Mouse (Mus musculus) embryonic facial prominence, embryonic 15.5 days (tissue): Measurements from ENCODE around the gene Tes3-ps. TPM values are rescaled to one million over a fixed set of nuclear protein-coding genes. Genes with fewer than 3 reads are reported as not detected.

Experiments used
- ATAC-seq: fragments of 200-750 bp; cut with Nextera tagmentation; 2 replicates; pipeline ENCODE4 v1.8.0; 2017; ENCODE audit warnings: low read depth, moderate TSS enrichment; ENCODE audit not compliant: insufficient number of reproducible peaks, low FRiP score, low TSS enrichment
- H3K27ac ChIP-seq: fragments of 300-500 bp; sonication (generic); replicated peaks from 2 replicates; pipeline ENCODE4 v1.5.1; 2015; ENCODE audit warnings: mild to moderate bottlenecking, inconsistent platforms
- H3K27me3 ChIP-seq: fragments of 300-500 bp; sonication (generic); 2 replicates; pipeline ENCODE4 v1.6.1; 2015; ENCODE audit warnings: inconsistent platforms
- H3K36me3 ChIP-seq: fragments of 300-500 bp; sonication (generic); 2 replicates; pipeline ENCODE4 v1.6.1; 2015; ENCODE audit warnings: mild to moderate bottlenecking, inconsistent platforms
- H3K4me1 ChIP-seq: fragments of 300-500 bp; sonication (generic); 2 replicates; pipeline ENCODE4 v1.6.1; 2015; ENCODE audit warnings: inconsistent platforms
- H3K4me2 ChIP-seq: fragments of 300-500 bp; sonication (generic); replicated peaks from 2 replicates; pipeline ENCODE4 v1.6.1; 2015; ENCODE audit warnings: mild to moderate bottlenecking, inconsistent platforms
- H3K4me3 ChIP-seq: fragments of 300-500 bp; sonication (generic); replicated peaks from 2 replicates; pipeline ENCODE4 v1.5.1; 2015; ENCODE audit warnings: mild to moderate bottlenecking, inconsistent platforms
- H3K9ac ChIP-seq: fragments of 300-500 bp; sonication (generic); 2 replicates; pipeline ENCODE4 v1.6.1; 2015; ENCODE audit warnings: inconsistent platforms
- H3K9me3 ChIP-seq: fragments of 300-500 bp; sonication (generic); replicated peaks from 2 replicates; pipeline ENCODE4 v1.6.1; 2016; ENCODE audit warnings: inconsistent platforms
- WGBS: fragments of 180-500 bp; shearing (Covaris S2); methylation state at CpG from one replicate; pipeline ENCODE4 v1.1.7; 2015; 5-methylcytosine and 5-hydroxymethylcytosine counted together
- polyA plus RNA-seq: library from polyadenylated mRNA; unstranded; fragments of >200 nt; fragmentation: Nextera tagmentation; extraction: Ambion mirVana; gene quantifications from 2 replicates; pipeline ENCODE4 v1.2.1, GENCODE M21; 2015

The Tes3-ps gene
- polyA plus RNA-seq, 1 experiment from 2014 or later = 0.79 TPM

GRCm38 (mm10) chr13:49469002-49469401 is 24.1 kb upstream of the Tes3-ps start:
- Histone ChIP-seq H3K4me3 (no peak overlapping the region), H3K27me3 (no peaks in the 10 kb centered on the region), H3K4me2 (no peak overlapping the region), H3K27ac (no peak overlapping the region), H3K9me3 (no peaks in the 10 kb centered on the region), H3K36me3 (peaks cover 10% of the 10 kb centered on the region; the same call in 1 of the 2 replicates), H3K4me1 (peaks cover 23% of the 10 kb centered on the region), H3K9ac (no peak overlapping the region)
- WGBS = 82% methylated on average over 5 of the region's 5 CpGs
- no peak for ATAC-seq

- Histone ChIP-seq H3K4me2 (no peak overlapping the region), H3K27ac (no peak overlapping the region), H3K9me3 (no peaks in the 10 kb centered on the region), H3K4me1 (peaks cover 23% of the 10 kb centered on the region), H3K4me3 (no peak overlapping the region), H3K9ac (no peak overlapping the region), H3K27me3 (no peaks in the 10 kb centered on the region), H3K36me3 (peaks cover 4% of the 10 kb centered on the region; the same call in 1 of the 2 replicates)
- 89% methylated on average over 4 of the region's 4 CpGs for WGBS
- no peak for ATAC-seq
These were observed 22.8 kb upstream of the Tes3-ps start for GRCm38 (mm10) chr13:49470319-49470718.

DNA sequence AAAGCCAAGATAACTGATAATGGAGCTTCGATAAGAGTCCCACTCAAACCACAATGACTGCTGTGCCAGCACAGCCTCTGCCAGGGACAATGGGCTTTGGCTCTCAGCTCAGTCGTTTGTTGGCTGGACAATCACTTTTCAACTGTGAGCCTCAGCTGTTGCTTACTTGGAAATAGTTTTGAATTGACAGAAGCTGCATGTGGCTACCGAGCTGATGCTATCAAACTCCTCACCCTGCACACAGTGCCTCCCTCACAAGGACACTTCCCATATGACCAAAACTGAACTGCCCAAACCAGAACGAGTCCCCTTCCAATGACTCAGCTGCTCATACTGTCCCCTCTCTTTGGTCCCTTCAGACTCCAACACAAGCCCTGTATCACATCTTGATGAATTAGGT is 22.3 kb upstream of the Tes3-ps start:
- H3K4me2 ChIP-seq = no peak overlapping the region
- WGBS = 62% methylated on average over 4 of the region's 4 CpGs
- no peak overlapping the region for H3K9ac ChIP-seq
- no peaks in the 10 kb centered on the region for H3K9me3 ChIP-seq
- no peak overlapping the region for H3K4me3 ChIP-seq
- ATAC-seq = no peak
- H3K27ac ChIP-seq = no peak overlapping the region
- H3K36me3 ChIP-seq = no peaks in the 10 kb centered on the region
- H3K27me3 ChIP-seq = no peaks in the 10 kb centered on the region
- peaks cover 19% of the 10 kb centered on the region for H3K4me1 ChIP-seq

DNA sequence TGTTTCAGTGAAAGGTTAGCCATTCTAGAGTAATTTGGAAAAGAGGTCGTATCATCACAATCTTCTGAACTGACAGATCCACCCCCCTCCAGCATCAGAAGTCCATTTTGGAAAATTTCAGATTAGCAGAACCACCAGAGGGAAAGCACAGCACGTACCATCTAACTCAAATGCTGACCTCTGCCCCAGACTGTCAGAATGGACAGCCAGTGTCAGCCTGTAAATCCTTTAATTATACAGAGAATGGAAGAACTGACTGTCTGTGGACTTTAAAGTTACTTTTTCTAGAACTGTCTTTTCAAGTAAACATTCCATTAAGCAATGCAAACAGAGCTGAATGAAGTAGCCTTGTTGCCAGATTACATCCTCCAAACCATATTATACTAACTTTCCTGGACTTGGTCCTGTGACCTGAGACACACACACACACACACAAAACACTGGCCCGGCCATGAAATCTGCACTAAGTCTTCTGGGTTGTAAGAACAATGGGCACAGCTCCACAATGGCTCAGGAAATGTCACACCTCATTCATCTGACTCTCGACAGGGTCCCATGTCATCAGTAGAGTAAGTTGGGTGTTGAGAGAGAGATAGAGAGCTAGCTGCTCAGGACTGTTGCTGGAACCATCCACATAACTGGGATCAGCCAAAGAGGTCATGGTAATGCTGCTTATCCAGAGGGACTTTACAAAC is 21.0 kb upstream of the Tes3-ps start:
- H3K36me3 ChIP-seq = no peaks in the 10 kb centered on the region
- H3K4me3 ChIP-seq = no peak overlapping the region
- no peak overlapping the region for H3K27ac ChIP-seq
- H3K4me2 ChIP-seq = no peak overlapping the region
- peaks cover 13% of the 10 kb centered on the region for H3K4me1 ChIP-seq
- WGBS = 60% methylated on average over 4 of the region's 4 CpGs
- H3K27me3 ChIP-seq = no peaks in the 10 kb centered on the region
- H3K9ac ChIP-seq = no peak overlapping the region
- no peaks in the 10 kb centered on the region for H3K9me3 ChIP-seq
- no peak for ATAC-seq

- Histone ChIP-seq H3K27ac (no peak overlapping the region), H3K4me3 (no peak overlapping the region), H3K4me1 (peaks cover 8% of the 10 kb centered on the region), H3K9me3 (no peaks in the 10 kb centered on the region), H3K36me3 (no peaks in the 10 kb centered on the region), H3K4me2 (no peak overlapping the region), H3K27me3 (no peaks in the 10 kb centered on the region), H3K9ac (no peak overlapping the region)
- ATAC-seq = no peak
- 94% methylated on average over 6 of the region's 6 CpGs for WGBS
These were observed 20.5 kb upstream of the Tes3-ps start for GRCm38 (mm10) chr13:49472676-49473005.

DNA sequence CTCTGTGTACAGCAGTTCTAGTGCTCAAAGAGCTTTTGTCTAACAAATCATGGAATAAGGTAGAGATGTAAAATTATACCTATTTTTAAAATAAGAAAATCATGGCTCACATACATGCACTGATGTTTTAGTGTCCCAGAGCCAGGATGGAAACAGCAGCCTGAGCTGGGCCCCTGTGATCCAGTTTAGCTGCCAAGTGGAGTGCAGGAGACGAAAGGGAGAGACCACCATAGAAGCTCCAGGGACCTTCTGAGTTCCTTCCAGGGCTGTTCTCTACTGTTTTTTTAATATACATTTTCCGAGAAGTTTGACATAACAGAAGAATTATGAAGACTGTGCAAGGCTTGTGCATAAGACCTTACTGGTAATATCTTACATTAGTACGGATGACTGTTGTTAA is 15.2 kb upstream of the Tes3-ps start:
- no peaks in the 10 kb centered on the region for H3K36me3 ChIP-seq
- no peaks in the 10 kb centered on the region for H3K27me3 ChIP-seq
- no peaks in the 10 kb centered on the region for H3K9me3 ChIP-seq
- H3K9ac ChIP-seq = no peak overlapping the region
- peak overlapping the region; percentile 65 for H3K27ac ChIP-seq
- no peak overlapping the region for H3K4me2 ChIP-seq
- ATAC-seq = peak; percentile 71; the same call in 1 of the 2 replicates
- peaks cover 15% of the 10 kb centered on the region for H3K4me1 ChIP-seq
- 61% methylated on average over 3 of the region's 3 CpGs for WGBS
- H3K4me3 ChIP-seq = no peak overlapping the region

DNA sequence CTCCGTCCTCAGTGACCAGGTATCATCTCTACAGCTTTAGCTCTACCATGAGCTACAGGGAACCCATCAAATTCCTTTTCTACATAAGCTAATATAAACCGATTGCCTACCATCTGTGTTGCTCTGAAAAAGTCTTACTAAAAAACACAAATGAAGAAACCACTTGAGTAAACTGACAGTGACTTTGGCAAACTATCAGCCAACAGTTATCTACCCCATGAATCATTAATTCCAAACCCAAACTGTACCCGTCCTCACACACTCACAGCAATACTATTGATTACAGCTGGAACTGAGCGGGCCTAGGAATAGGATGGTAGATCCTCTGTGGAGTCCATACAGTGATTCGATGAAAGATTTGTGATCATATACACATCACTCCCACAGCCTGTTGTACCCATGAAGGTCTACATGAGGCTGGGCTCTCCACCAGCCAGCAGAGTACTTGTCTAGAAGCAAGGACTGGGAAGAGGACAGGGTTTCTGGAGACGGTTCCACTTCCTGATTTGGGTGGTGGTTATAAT is 14.2 kb upstream of the Tes3-ps start:
- H3K36me3 ChIP-seq = no peaks in the 10 kb centered on the region
- 80% methylated on average over 6 of the region's 6 CpGs for WGBS
- no peak overlapping the region for H3K4me2 ChIP-seq
- no peak for ATAC-seq
- H3K4me3 ChIP-seq = no peak overlapping the region
- H3K9me3 ChIP-seq = no peaks in the 10 kb centered on the region
- H3K27me3 ChIP-seq = no peaks in the 10 kb centered on the region
- peaks cover 15% of the 10 kb centered on the region for H3K4me1 ChIP-seq
- H3K9ac ChIP-seq = no peak overlapping the region
- H3K27ac ChIP-seq = peak overlapping the region; percentile 86

DNA sequence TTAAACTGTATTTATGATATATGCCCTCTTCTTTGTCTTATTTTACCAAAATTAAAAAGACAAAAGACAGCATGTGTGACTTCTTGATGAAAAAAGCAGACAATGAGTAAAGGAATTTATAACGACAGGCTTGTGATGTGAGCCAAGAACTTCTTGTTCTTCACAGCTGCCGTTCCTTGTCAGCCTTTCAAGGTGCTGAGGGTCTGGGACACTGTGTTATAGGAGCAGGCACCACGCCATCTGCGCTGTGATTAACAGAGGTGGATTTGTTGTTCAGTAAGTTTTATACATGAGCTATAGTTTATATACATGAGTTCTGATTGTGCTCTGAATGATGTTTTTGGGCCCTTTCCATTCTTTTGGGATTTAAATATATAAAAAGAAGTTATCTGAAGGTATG is 13.7 kb upstream of the Tes3-ps start:
- Histone ChIP-seq H3K4me1 (peaks cover 15% of the 10 kb centered on the region), H3K27ac (peak overlapping the region; percentile 86), H3K9ac (no peak overlapping the region), H3K36me3 (no peaks in the 10 kb centered on the region), H3K4me2 (no peak overlapping the region), H3K9me3 (no peaks in the 10 kb centered on the region), H3K4me3 (no peak overlapping the region), H3K27me3 (no peaks in the 10 kb centered on the region)
- ATAC-seq = no peak
- 63% methylated on average over 4 of the region's 4 CpGs for WGBS

- H3K36me3 ChIP-seq = no peaks in the 10 kb centered on the region
- H3K4me1 ChIP-seq = peaks cover 18% of the 10 kb centered on the region
- H3K27me3 ChIP-seq = no peaks in the 10 kb centered on the region
- peak; percentile 92 for ATAC-seq
- no peak overlapping the region for H3K9ac ChIP-seq
- 31% methylated on average over 2 of the region's 2 CpGs for WGBS
- H3K4me2 ChIP-seq = no peak overlapping the region
- H3K4me3 ChIP-seq = no peak overlapping the region
- H3K27ac ChIP-seq = 0 out of 2 replicates have a peak overlapping the region, but pooled peaks have one; percentile 60
- no peaks in the 10 kb centered on the region for H3K9me3 ChIP-seq
These were observed 13.1 kb upstream of the Tes3-ps start for GRCm38 (mm10) chr13:49480057-49480456.

GRCm38 (mm10) chr13:49480551-49480950 is 12.6 kb upstream of the Tes3-ps start:
- Histone ChIP-seq H3K4me3 (no peak overlapping the region), H3K9me3 (no peaks in the 10 kb centered on the region), H3K36me3 (no peaks in the 10 kb centered on the region), H3K4me2 (no peak overlapping the region), H3K9ac (no peak overlapping the region), H3K27ac (peak overlapping the region; percentile 87), H3K27me3 (no peaks in the 10 kb centered on the region), H3K4me1 (peaks cover 22% of the 10 kb centered on the region)
- no peak; the same call in 1 of the 2 replicates for ATAC-seq
- 36% methylated on average over 5 of the region's 5 CpGs for WGBS

GRCm38 (mm10) chr13:49485388-49485787 is 7.7 kb upstream of the Tes3-ps start:
- Histone ChIP-seq H3K9me3 (no peaks in the 10 kb centered on the region), H3K27ac (peak overlapping the region; percentile 82), H3K36me3 (no peaks in the 10 kb centered on the region), H3K4me3 (no peak overlapping the region), H3K4me1 (peaks cover 20% of the 10 kb centered on the region), H3K9ac (no peak overlapping the region), H3K27me3 (no peaks in the 10 kb centered on the region), H3K4me2 (peak overlapping the region; percentile 15; the same call in 1 of the 2 replicates)
- peak; percentile 85 for ATAC-seq
- 49% methylated on average over 5 of the region's 5 CpGs for WGBS

GRCm38 (mm10) chr13:49504510-49504909 is 11.4 kb downstream of the Tes3-ps start, which contains the start of gene Ecm2:
Gene Ecm2 (plus strand): TSS chr13:49504810.
- Histone ChIP-seq H3K4me3 (no peak within 1 kb of the TSS), H3K27ac (no peak within 1 kb of the TSS), H3K4me2 (no peak within 1 kb of the TSS), H3K9me3 (no peaks in the 10 kb centered on the region), H3K27me3 (no peaks in the 10 kb centered on the region), H3K36me3 (no peaks in the 10 kb centered on the region), H3K4me1 (no peaks in the 10 kb centered on the region), H3K9ac (no peak within 1 kb of the TSS)
- ATAC-seq = no peak
- 55% methylated on average over 4 of the region's 4 CpGs for WGBS
